Mouse (Mus musculus) embryonic facial prominence, embryonic 14.5 days (tissue): ENCODE data around the gene Atp6v1fnb. TPM values are rescaled to one million over a fixed set of nuclear protein-coding genes. Genes with fewer than 3 reads are reported as not detected.

Experiments used
- ATAC-seq: fragments of 200-750 bp; cut with Nextera tagmentation; 2 replicates; pipeline ENCODE4 v1.8.0; 2017; ENCODE audit warnings: low read depth, moderate number of reproducible peaks, moderate TSS enrichment
- DNase-seq: peaks from one replicate; pipeline ENCODE4 v3.0.0-alpha.2; 2015; ENCODE audit warnings: low spot score
- H3K27ac ChIP-seq: fragments of 300-500 bp; sonication (generic); replicated peaks from 2 replicates; pipeline ENCODE4 v1.5.1; 2014; ENCODE audit warnings: low read depth, mild to moderate bottlenecking, low read length, moderate library complexity
- H3K27me3 ChIP-seq: fragments of 300-500 bp; sonication (generic); replicated peaks from 2 replicates; pipeline ENCODE4 v1.6.1; 2014; ENCODE audit warnings: low read length; ENCODE audit not compliant: control insufficient read depth, insufficient read depth
- H3K36me3 ChIP-seq: fragments of 300-500 bp; sonication (generic); 2 replicates; pipeline ENCODE4 v1.6.1; 2014; ENCODE audit warnings: low read length, mixed read lengths; ENCODE audit not compliant: control insufficient read depth, insufficient read depth
- H3K4me1 ChIP-seq: fragments of 300-500 bp; sonication (generic); 2 replicates; pipeline ENCODE4 v1.6.1; 2014; ENCODE audit warnings: antibody characterized with exemption, low read length; ENCODE audit not compliant: control insufficient read depth, insufficient read depth
- H3K4me2 ChIP-seq: fragments of 300-500 bp; sonication (generic); 2 replicates; pipeline ENCODE4 v1.6.1; 2014; ENCODE audit warnings: low read depth, mild to moderate bottlenecking, low read length, moderate library complexity, mixed read lengths
- H3K4me3 ChIP-seq: fragments of 300-500 bp; sonication (generic); 2 replicates; pipeline ENCODE4 v1.5.1; 2014; ENCODE audit warnings: low read depth, mild to moderate bottlenecking, low read length
- H3K9ac ChIP-seq: fragments of 300-500 bp; sonication (generic); 2 replicates; pipeline ENCODE4 v1.6.1; 2014; ENCODE audit warnings: low read depth, mild to moderate bottlenecking, low read length, moderate library complexity, mixed read lengths
- H3K9me3 ChIP-seq: fragments of 300-500 bp; sonication (generic); 2 replicates; pipeline ENCODE4 v1.6.1; 2016; ENCODE audit warnings: low read length; ENCODE audit not compliant: control insufficient read depth
- WGBS: fragments of 180-500 bp; shearing (Covaris S2); extraction: QIAGEN DNeasy Blood & Tissue Kit; methylation state at CpG from one replicate; pipeline ENCODE4 v1.1.7; 2014; 5-methylcytosine and 5-hydroxymethylcytosine counted together
- polyA plus RNA-seq: library from polyadenylated mRNA; unstranded; fragments of >200 nt; fragmentation: Nextera tagmentation; extraction: Ambion mirVana; gene quantifications from 2 replicates; pipeline ENCODE4 v1.2.1, GENCODE M21; 2014

Gene Atp6v1fnb
- polyA plus RNA-seq, 1 experiment from 2014 or later: not detected

GRCm38 (mm10) chr6:29517139-29517538 is 45.9 kb downstream of the Atp6v1fnb start:
- H3K36me3 ChIP-seq: no peaks in the 10 kb centered on the region
- ATAC-seq (peak; percentile 70), DNase-seq (peak; percentile 74)
- H3K4me3 ChIP-seq: no peak overlapping the region
- no peak overlapping the region for H3K9ac ChIP-seq
- 3% methylated on average over 5 of the region's 5 CpGs for WGBS
- no peak overlapping the region for H3K27ac ChIP-seq
- H3K27me3 ChIP-seq: no peaks in the 10 kb centered on the region
- H3K9me3 ChIP-seq: no peaks in the 10 kb centered on the region
- H3K4me1 ChIP-seq: peaks cover 8% of the 10 kb centered on the region; the same call in 1 of the 2 replicates
- H3K4me2 ChIP-seq: no peak overlapping the region

- no peak for ATAC-seq
- H3K27me3 ChIP-seq: peaks cover 21% of the 10 kb centered on the region
- H3K9me3 ChIP-seq: 0 out of 2 replicates have a peak, but pooled peaks cover 4% of the 10 kb centered on the region
- H3K9ac ChIP-seq: no peak overlapping the region
- no peak overlapping the region for H3K4me2 ChIP-seq
- H3K27ac ChIP-seq: no peak overlapping the region
- H3K36me3 ChIP-seq: no peaks in the 10 kb centered on the region
- 0 out of 2 replicates have a peak, but pooled peaks cover 4% of the 10 kb centered on the region for H3K4me1 ChIP-seq
- no peak overlapping the region for H3K4me3 ChIP-seq
- 68% methylated on average over 6 of the region's 6 CpGs for WGBS
- no peak for DNase-seq
Measured at GRCm38 (mm10) chr6:29522626-29523300, 51.5 kb downstream of the Atp6v1fnb start.

Other genes starting within 250 kb of the Atp6v1fnb start
- gene Hilpda, start 198.9 kb upstream of the Atp6v1fnb start, polyA plus RNA-seq: 44.1 and 46.5 TPM in 2 replicates
- gene Fam71f2, start 191.8 kb upstream of the Atp6v1fnb start, polyA plus RNA-seq: 0.61 and 0.81 TPM in 2 replicates
- 0.17 and 0.42 TPM in 2 replicates for gene Fam71f1, start 152.3 kb upstream of the Atp6v1fnb start, polyA plus RNA-seq
- 575 and 595 TPM in 2 replicates for gene Calu, start 123.4 kb upstream of the Atp6v1fnb start, polyA plus RNA-seq
- gene Opn1sw, start 83.0 kb upstream of the Atp6v1fnb start, polyA plus RNA-seq: 0.96 and 1.3 TPM in 2 replicates
- 19.5 and 21.3 TPM in 2 replicates for gene Ccdc136, start 75.1 kb upstream of the Atp6v1fnb start, polyA plus RNA-seq
- gene Flnc, start 38.2 kb upstream of the Atp6v1fnb start, polyA plus RNA-seq: 39.2 and 39.7 TPM in 2 replicates
- gene Atp6v1f, start 3.7 kb upstream of the Atp6v1fnb start, polyA plus RNA-seq: 213 and 215 TPM in 2 replicates
- 18.5 and 23.7 TPM in 2 replicates for gene Kcp, start 36.5 kb downstream of the Atp6v1fnb start, polyA plus RNA-seq
- gene Irf5, start 55.2 kb downstream of the Atp6v1fnb start, polyA plus RNA-seq: 5.2 and 5.9 TPM in 2 replicates
- 78.7 and 92.3 TPM in 2 replicates for gene Tnpo3, start 138.4 kb downstream of the Atp6v1fnb start, polyA plus RNA-seq
- gene Tspan33, start 222.8 kb downstream of the Atp6v1fnb start, polyA plus RNA-seq: 3.4 and 5.0 TPM in 2 replicates